Mouse (Mus musculus): ENCODE data around the gene Aqp5.
A peak's percentile ranks its signal among the peaks of the same experiment; 100 is the strongest.

Gene Aqp5

DNA sequence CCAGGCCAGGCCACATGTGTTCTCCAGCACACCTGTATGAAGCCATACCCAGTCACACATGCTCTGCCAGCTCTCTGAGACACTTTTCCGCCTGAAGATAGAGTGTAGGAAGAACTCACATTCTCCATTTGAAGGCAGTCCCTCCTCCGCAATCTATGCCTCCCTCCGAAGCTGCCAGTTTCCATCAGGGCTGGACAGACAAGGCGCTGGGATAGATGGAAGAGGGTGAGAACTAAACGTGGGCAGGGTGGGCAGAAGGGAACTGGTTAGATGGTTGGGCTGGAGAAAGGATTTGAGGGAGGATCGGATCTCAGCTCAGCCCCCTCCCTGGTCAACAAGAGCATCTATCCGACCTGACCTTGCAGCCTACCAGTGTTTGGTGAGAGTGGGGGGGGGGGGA is 6.3 kb downstream of the Aqp5 start:
- DNase-seq (ENCODE audit: low spot score) = no peak

DNA sequence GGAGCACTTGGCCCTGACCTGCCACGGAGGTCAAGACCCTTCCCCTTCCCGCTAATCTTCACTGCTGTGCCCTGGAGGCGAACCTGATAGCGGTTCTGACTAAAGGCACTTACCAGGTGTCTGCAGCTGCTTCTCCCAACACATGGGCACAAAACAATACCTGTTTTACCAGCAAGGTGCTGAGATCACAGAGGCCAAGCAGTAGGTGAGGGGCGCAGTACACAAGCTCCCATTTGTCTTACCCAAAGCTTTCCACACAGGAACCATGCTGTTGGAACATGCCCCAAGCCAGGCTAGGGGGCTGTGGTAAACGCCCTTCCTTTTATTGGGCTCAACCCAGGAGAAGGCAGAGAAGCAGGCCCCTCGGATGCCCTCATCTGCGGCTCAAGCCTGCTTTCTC is 7.0 kb downstream of the Aqp5 start:
- DNase-seq (ENCODE audit: low spot score) = no peak

DNA sequence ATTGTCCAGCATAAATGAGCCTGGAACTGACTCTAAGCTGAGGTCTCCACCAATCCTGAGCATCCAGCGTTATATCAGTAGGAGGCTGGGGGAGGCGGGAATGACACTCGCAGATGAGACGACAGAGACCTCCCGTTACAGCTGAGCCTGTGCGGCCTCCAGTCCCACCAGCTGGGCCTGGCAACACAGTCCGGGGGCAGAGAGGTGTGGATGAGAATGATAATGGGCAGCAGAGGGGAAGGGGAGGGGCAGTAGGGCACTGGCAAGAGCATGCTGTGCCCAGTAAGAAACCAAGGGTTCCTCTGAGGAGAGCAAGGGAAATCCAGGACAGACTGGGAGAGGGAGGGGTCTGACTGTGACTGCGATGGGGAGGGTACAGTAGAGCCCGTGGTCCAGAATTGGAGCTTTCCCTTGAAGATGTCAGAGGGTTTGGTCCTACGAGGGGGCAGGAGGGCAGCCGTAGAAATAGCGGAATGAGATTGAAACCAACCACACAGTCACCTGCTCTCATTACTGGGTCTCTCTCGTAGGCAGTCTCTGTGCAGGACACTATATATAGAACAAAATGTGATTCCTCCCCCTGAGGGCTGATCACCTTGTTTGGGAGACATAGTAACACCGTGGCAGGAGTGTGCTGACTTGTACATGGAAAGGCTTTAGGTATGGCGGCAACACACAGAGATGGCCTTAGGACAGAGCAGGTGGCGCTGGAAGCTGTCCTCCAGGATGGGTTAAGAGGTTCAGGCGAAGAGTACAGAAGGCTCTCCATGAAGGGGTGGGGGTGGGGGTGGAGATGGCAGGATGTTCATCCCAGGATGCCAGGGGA is 8.9 kb downstream of the Aqp5 start:
- DNase-seq (ENCODE audit: low spot score) = no peak

DNA sequence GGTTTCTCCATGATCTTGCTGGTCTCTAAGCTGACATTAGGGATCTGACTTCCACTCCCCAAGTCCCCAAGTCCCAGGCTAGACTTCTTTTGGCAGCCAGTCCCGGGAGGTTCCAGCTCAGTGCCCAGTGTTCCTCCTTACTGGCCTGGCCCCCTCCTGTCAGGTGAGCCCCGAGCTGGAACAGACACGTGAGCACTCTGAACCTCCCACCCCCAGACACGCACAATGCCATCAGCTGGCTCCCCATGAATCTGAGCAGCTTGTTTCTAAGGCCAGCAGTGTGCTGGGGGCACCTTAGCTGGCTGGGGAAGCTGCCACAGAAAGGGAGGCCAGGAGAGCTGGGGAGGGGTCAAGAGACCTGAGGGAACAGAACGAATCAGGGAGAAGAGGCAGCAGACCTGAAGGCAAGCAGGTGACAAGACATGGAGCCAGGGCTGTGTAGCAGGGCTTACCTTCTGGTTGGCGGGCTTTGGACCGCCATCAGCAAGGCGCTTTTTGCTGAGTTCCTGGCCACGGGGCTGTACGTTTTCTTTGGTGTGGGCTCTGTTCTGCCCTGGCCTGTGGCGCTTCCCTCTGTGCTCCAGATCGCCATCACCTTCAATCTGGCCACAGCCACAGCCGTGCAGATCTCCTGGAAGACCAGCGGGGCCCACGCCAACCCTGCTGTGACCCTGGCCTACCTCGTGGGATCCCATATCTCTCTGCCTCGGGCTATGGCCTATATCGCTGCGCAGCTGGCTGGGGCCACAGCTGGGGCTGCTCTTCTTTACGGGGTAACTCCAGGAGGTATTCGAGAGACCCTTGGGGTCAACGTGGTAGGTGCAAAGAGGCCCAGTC is 10.6 kb downstream of the Aqp5 start, which contains the start of gene Aqp6:
Gene Aqp6 (plus strand): TSS at position 415 of the 837 bp plus-strand sequence.
- no peak for DNase-seq (ENCODE audit: low spot score)

DNA sequence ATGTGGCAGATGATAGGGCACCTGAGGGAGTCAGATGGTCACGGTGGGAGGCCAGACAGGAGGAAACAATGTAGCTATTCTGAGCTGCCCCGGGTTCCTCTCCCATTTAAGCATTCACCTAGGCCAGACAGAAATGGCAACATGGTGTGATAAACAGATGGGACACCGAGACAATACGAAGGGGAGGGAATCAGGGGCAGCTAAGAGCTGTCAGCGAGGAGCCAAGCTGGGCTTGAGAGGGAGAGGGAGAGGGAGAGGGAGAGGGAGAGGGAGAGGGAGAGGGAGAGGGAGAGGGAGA is 11.2 kb downstream of the Aqp5 start:
- DNase-seq (ENCODE audit: low spot score) = no peak

DNA sequence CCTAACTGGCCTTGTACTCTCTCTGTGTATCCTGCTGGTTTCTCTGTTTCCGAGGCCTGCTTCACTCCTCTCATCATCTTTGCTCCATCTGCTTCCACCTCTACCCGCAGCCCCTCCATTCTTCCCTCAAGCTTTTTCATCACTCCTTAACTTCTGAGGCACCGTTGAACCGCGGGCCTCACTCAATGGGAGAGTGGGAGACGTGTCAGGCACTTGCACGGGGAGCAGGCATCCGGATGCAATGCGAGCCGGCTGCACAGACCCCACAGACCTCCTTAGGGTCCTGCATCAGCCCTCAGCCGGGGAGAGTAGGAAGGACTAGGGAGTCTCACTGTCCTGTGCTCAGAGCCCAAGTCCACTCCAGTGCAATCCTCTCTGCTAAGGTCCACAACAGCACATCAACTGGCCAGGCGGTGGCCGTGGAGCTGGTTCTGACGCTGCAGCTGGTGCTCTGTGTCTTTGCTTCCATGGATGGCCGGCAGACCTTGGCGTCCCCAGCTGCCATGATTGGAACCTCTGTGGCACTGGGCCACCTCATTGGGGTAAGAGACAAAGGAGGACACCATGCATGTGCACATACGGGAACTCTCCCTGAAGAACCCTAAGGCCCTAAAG is 11.7 kb downstream of the Aqp5 start:
- DNase-seq (ENCODE audit: low spot score) = no peak

DNA sequence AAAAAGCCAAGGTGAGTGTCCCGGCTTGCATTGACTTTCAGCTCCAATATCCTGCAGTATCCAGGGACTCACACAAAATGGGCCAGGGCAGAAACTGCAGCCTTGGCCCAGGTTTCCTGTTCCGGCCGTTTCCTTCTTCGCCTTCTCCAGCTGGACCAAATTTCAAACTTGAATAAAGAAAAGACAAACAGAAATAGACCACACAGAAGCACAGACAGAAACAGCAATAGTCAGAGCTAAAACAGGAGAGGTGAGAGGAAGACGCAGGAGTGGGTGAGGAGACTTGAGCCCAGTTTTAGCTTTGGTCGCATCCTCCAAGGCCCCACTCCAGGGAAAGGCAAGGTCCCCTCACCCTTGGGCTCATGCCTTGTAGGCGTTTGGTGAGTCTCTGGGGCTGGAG is 12.6 kb downstream of the Aqp5 start:
- DNase-seq (ENCODE audit: low spot score) = no peak

DNA sequence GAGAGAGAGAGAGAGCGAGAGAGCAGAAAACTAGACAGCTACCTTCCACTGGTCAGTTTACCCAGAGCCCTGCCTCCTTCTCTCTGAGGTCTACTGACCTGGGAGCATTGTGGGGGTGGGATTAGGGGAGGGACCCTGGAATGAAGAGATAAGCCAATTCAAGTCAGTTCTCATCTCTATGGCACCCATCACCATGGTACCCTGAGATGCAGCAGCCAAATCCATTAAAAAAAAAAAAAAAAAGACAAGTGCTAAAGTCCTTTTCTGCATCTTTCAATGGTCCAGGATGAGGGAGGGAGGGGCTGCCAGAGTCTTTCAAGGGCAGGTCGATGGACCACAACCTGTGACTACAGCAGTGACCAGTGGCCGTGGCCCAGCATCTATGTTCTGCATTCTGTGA is 15.0 kb downstream of the Aqp5 start:
- DNase-seq (ENCODE audit: low spot score) = no peak

DNA sequence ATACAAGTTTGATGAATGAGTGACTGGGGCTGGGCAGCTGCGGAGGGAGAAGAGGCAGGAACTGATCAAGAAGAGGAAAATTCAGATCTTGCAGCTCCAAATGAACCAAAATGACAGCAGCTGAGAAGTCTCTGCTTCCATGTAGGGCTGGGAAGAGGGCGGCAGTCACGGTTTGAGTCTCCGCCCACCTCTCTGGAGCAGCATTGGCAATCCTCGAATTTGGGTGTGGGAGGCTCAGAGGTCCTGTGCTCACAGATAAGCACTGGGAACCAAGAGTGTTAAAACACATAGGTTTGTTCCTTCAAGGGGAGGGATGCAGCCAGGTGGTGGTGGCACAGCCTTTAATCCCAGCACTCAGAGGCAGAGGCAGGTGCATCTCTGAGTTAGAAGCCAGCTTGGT is 15.9 kb downstream of the Aqp5 start:
- DNase-seq (ENCODE audit: low spot score) = peak; percentile 51

DNA sequence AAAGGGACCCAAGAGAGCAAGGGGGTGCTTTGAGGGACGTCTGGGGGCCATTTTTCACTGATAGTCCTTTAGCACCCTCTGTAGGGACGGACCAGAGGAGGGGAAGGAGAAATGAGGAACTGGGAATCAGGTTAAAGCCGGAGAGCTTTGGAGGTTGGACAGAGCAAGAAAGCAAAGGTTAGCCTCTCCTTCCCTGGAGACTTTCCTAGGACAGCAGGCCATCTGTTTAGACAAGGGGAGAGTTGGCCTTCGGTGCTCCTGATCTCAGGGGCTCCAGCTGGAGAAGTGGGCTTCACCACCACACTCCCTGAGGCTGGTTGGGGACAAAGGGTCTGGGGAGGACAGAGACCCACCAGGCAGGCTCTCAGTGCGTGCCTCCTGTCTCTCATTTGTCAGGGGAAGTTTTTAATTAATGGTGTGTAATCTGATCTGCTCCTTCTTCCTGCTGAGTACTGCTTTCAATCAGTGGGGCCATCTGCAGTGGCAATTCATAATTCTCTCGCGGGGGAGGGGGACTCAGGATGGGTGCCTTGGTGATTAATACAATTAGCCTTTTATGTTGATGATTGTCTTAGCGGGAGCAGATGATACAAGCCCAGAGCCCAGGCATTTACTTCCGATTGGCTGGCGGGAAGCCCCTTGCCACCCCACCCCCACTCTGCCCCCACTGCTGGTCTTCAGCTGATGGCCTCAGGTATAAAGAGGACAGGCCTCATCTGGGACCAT is 17.0 kb downstream of the Aqp5 start:
- no peak for DNase-seq (ENCODE audit: low spot score)

DNA sequence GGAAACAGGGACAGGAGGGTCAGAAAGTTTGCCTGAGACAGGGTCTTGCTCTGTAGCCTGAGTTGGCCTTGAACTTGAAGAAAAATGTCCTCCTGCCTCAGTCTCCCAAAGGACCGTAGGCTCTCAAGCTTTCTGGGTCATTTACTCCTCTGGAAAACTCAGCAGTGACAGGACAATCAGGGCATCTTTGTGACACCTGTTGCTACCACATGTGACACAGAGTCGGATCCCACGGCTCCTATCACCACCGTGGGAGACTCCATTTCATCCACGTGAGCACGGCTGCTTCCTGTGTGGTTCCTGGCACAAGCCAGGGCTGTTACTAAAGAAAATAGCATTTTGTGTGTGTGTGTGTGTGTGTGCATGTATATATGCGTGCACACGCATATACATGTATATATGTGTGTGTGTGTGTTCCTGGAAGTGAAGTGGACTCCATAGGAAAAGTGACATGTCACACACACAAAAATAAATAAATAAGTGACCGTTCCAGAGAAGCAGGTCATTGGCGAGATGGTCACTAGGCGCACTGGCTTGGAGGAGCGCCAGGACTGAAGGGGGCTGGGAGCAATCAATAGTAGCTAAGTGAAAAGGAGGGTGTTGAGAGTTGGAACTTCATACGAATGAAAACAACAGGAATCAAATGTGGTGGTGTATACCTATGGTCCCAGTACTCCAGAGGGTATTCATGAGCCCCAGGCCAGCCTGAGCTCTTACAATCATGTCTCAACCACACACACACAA is 18.0 kb downstream of the Aqp5 start:
- DNase-seq (ENCODE audit: low spot score) = no peak

DNA sequence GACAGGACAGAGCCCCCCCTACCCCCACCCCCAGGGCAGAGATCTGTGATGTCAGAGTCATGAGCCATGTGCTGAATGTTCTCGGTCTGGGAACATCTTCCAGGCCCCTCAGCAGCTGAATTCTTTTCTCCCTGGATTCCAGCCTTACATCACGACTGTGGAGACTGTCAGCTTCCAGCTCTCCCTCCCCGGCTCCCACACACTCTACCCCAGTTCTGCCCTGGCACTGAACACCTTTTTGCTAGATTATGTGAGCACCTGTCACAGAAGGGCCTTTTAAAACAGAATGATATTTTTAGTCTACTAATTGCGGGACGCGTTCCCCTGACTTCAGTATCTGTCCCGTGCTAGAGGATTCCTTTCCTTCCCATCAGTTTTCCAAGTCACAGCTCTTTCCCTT is 21.0 kb downstream of the Aqp5 start:
- DNase-seq (ENCODE audit: low spot score) = no peak

DNA sequence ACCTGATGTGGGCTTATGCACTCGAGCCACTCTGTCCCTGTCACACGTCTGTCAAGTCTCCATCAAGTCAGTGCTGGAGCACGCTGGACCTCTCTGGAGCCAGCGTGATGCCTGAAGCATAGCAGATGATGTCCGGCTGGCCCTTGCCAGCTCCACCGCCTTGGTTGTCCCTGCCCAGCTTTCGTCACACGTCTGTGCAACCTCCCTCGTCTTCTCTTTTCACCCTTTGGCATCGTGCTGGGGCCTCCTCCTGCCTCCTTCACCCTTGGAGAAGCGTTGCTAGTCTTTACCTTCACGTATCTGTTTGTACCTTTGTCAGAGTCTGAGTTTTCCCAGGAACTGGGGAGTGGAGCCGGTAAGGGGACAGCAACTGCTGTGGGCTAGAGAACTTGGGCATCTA is 23.7 kb downstream of the Aqp5 start:
- DNase-seq (ENCODE audit: low spot score) = no peak

DNA sequence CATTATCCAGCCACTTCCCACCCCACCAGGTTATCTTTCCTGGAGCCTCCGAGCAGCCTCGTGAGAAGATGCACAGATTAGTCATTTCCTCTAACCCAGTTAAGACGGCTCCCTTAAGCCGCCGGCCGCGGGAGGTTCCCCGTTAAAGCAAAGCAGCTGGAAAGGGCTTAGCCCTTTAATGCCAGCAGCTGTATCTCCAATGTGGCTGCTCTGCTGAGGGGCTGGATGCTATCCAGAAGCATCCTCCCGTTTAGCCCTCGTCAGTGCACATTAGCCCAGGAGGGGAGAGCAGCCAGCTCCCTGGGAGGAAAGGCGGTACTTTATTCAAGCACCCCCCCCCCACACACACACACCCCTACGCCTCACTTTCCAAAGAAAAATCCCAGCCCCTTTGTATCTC is 24.2 kb downstream of the Aqp5 start:
- no peak for DNase-seq (ENCODE audit: low spot score)

DNA sequence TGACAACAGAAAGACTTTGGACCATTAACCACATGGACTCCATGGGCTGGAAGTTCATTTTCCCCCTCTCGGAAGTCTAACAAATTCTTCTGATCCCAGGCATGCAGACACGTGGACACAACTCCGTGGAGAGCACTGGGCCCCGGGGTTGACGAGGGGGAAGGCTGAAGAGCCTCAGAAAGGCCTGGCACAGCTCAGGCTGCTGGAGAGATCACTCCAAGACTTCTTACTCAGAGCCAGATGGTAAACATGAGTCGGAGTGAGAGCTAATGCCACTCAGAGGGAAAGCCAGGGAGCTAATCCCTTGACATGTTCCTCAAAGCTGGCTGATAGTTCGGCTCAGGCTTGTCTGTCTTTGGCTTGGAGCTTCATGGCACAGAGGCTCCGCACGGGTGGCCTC is 24.7 kb downstream of the Aqp5 start:
- DNase-seq (ENCODE audit: low spot score) = no peak

DNA sequence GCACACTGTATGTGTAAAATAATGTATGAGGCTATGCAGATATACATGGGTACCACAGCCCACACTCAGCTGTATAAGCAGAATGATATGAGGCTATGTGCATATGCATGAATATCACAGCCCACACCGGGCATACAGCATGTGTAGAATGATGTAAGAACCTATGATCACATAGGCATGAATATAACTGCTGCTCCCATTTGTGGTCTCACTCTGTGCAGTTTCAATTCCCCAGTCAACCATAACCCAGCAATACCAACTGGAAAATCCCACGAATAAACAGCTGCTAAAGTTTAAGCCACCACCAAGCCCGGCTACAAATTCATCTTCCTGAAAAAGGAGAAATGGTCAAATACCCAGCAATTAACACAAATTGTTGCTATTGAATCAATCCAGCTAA is 28.0 kb downstream of the Aqp5 start:
- no peak for DNase-seq (ENCODE audit: low spot score)

DNA sequence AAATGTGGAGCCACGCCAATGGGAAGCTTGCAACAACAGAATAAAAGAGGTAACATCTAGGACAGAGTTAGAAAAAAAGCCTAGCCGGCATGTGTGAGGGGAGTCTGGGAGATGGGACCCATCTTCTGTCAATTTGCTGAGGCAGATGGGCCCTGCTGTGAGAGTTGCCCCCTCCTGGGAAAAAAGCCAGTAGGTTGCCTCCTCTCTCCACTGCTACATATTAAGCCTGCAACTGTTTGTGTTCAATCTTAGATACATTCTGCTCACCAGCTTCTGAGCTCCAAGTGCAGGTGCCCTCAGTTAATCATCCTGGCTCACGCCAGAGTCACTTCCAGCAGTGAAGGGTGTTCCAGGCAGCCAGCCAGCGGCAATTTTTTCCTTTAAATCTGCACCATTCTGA is 29.2 kb downstream of the Aqp5 start:
- DNase-seq (ENCODE audit: low spot score) = no peak

DNA sequence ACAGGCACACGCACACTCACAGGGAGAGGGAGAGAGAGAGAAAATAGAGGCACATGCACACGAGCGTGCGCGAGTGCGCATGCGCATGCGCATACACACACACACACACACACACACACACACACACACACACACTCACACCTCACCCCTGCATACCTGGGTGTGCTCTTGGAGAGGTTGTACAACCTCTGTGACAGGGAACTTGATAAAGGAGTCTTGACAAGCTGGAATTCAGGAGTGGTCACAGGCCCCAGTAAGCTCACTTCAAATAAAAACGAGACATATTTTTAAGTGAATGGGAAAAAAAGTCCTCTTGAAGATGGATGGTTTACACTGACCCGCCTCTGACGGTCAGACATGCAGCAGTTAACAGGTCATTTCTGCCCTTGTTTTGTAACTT is 31.5 kb downstream of the Aqp5 start:
- DNase-seq (ENCODE audit: low spot score) = no peak

DNA sequence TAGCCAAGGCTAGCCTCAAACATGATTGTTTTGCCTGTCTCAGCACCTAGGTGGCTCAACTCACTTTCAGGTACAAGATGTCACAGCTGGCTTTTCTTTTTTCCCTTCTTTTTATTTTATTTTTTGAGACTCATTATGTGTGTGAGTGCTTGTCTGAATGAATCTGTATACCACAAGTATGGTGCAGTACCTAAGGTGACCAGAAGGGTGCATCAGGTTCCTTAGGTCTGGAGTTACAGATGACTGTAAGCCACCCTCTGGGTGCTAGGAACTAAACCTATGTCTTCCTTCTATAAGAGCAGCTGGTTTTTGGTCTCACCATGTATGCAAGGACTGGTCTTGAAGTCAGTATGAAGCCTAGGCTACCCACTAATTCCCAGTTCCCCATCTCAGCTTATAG is 41.0 kb downstream of the Aqp5 start:
- no peak for DNase-seq (ENCODE audit: low spot score)

DNA sequence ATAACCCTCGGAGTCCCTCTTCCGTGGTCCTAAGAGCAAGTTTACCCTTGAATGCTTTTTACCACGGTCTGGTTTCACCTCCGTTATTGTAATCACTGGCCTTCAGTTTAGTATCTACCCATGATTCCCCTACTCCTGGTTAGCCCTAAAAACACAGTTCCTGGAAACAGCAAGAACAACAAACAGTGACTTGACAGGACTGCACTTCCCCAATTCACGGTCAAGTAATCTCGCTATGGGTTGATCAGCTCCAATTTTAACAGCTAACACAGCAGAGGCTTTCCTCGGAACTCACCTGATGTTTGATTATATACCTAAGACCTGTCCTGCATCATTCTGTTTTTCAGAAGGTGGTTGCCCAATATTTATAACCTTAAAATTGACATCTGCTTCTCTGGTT is 44.1 kb downstream of the Aqp5 start:
- DNase-seq (ENCODE audit: low spot score) = no peak

DNA sequence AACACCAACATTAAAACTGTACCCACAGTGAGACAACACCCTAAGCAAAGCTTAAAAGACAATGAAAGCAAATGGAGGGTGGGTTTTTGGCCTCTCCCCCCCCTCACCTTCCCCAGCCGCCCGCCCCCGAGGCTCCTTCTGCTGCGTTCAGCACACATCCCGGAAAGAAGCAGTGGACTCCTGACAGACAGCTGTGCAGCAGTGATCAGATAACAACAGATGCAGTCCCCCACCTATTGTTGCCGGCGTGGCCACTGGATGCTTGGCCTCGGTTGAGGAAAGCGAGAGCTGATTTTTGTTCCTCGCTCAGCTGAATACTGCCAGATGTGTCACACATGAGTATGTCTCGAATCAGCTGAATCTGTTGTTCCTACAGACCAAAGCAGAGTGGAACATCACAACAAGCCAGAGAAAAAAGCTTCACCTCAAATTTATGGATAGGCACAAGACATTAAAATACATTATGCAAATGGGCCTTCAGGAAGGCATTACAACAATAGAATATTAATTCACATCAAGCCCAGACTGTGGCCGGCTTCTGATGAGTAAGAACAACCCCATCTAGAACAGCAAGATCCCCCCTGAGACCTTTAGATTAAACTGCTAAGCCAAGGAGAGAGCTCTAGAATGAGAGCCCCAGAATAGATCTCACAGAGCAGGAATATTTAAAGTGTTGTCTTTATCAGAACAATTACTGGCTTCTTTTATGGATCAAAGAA is 47.0 kb downstream of the Aqp5 start:
- no peak for DNase-seq (ENCODE audit: low spot score)
